Mouse (Mus musculus): ENCODE data around the gene Fbxw7. TPM values are rescaled to one million over a fixed set of nuclear protein-coding genes. Genes with fewer than 3 reads are reported as not detected.

Fbxw7 gene
- polyA plus RNA-seq, 1 experiment: 7.5 TPM

GRCm38 (mm10) chr3:84889648-84890047, 74.6 kb downstream of the Fbxw7 start:
- H3K4me3 ChIP-seq (ENCODE audit: insufficient read depth, low read depth, low read length): no peak overlapping the region
- no peaks in the 10 kb centered on the region; the same call in 1 of the 2 replicates for H3K4me1 ChIP-seq (ENCODE audit: control insufficient read depth, insufficient read depth, insufficient read length, low read length)

DNA sequence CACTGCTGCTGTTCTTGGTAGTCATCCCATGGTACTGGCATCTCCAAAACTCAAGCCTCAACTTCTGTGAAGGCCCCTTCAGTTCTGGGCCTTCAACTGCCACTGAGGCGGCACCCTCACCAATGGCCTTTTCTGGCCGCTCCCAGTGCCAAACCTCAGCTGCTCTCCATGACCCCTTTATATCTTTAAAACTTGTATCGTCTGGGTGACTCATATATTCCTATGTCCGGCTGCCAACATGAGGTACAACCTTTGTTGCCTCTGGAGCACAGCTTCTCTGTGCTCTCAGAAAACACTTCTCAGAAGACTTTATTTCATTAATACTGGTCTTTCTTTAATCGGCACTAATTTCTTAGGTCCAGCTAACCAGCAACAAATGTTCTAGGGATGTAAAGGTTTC, 75.9 kb downstream of the Fbxw7 start:
- Histone ChIP-seq H3K4me3 (ENCODE audit: insufficient read depth, low read depth, low read length) (no peak overlapping the region), H3K4me1 (ENCODE audit: control insufficient read depth, insufficient read depth, insufficient read length, low read length) (no peaks in the 10 kb centered on the region; the same call in 1 of the 2 replicates), H3K27ac (replicated peaks; ENCODE audit: low read depth, low read length) (no peak overlapping the region)

More at GRCm38 (mm10) chr3:84889648-84890047, 74.6 kb downstream of the Fbxw7 start:
- no peak overlapping the region for H3K27ac ChIP-seq (replicated peaks; ENCODE audit: low read depth, low read length)

DNA sequence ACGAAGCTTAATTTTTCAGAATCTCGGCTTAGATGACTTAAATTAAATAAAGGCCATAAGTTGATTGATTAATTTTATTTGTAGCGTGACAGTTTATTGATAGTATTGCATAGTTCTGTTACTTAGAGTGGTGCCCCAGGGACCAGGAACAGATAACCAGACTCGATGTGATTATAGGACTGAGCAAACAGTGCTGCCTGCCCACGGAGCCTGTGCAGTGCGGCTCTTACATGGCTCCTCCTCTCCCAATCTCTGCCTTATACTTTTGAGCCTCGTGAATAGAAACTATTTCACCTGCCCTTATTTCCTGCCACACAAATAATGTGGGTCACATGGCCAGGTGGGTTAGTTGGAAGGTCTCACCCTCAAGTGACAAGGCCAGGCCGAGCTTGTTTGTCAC, 82.9 kb downstream of the Fbxw7 start:
- Histone ChIP-seq H3K4me3 (ENCODE audit: insufficient read depth, low read depth, low read length) (no peak overlapping the region), H3K27ac (replicated peaks; ENCODE audit: low read depth, low read length) (no peak overlapping the region), H3K4me1 (ENCODE audit: control insufficient read depth, insufficient read depth, insufficient read length, low read length) (no peaks in the 10 kb centered on the region)

GRCm38 (mm10) chr3:84906528-84906927, 91.5 kb downstream of the Fbxw7 start:
- no peak overlapping the region for H3K27ac ChIP-seq (replicated peaks; ENCODE audit: low read depth, low read length)
- no peaks in the 10 kb centered on the region for H3K4me1 ChIP-seq (ENCODE audit: control insufficient read depth, insufficient read depth, insufficient read length, low read length)
- no peak overlapping the region for H3K4me3 ChIP-seq (ENCODE audit: insufficient read depth, low read depth, low read length)

DNA sequence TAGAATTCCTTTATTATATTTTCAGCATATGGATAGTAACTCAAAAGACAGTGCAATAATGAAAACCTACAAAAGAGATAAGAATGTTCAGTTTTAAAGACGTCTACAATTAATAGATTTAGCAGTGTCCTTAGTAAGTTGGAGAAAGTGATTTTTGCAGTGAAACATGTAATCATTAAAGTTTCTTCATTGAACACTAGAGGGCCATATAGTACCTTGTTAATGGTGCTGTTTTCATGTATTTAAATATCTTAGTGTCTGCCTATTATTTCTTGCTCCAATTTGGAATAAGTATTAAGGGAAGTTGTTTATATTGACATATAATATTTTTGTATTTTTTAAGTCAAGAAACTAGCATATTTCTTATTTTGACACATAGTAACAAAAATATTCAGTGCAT, 99.2 kb downstream of the Fbxw7 start:
- Histone ChIP-seq H3K4me3 (ENCODE audit: insufficient read depth, low read depth, low read length) (no peak overlapping the region), H3K4me1 (ENCODE audit: control insufficient read depth, insufficient read depth, insufficient read length, low read length) (peaks cover 2% of the 10 kb centered on the region; the same call in 1 of the 2 replicates), H3K27ac (replicated peaks; ENCODE audit: low read depth, low read length) (no peak overlapping the region)

DNA sequence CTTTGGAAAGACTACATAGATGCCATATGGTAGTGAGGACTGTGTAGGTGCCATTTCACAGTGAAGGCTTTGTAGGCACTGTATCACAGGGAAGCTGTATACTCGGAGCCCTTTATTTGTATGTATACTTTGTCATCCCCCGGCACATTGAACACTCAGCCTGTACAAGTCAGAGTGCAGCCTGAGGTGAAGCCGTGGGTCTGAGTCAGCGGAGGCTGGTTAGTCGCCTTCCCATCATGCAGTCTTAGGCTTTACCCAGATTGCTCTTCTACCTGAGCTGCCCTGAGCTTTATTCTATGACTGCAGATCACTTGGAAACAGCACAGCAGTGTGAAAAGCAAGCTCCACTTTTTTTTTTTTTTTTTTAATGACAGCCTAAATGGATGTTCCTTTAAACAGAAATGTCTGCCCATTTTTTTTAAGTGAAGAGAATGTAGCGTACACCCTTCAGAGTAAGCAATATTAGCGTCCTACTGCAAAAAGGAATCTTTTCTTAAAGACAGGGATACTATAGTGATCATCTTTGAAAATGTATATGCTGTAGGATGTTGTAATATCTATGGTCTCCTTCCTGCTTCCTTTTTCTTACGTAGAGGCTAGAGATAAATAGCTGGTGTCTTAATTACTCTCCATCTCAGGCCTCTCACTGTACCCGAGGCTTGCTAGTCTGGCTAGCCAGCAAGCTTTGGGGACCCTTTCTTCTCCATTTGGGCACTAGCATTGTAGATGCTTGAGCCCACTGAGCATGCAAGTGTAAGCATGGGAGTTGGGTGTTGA, 103.0 kb downstream of the Fbxw7 start:
- no peak overlapping the region for H3K27ac ChIP-seq (replicated peaks; ENCODE audit: low read depth, low read length)
- no peak overlapping the region for H3K4me3 ChIP-seq (ENCODE audit: insufficient read depth, low read depth, low read length)
- peaks cover 2% of the 10 kb centered on the region; the same call in 1 of the 2 replicates for H3K4me1 ChIP-seq (ENCODE audit: control insufficient read depth, insufficient read depth, insufficient read length, low read length)

GRCm38 (mm10) chr3:84921704-84922420, 106.8 kb downstream of the Fbxw7 start:
- H3K27ac ChIP-seq (replicated peaks; ENCODE audit: low read depth, low read length): no peak overlapping the region
- no peak overlapping the region for H3K4me3 ChIP-seq (ENCODE audit: insufficient read depth, low read depth, low read length)
- H3K4me1 ChIP-seq (ENCODE audit: control insufficient read depth, insufficient read depth, insufficient read length, low read length): peaks cover 2% of the 10 kb centered on the region; the same call in 1 of the 2 replicates

DNA sequence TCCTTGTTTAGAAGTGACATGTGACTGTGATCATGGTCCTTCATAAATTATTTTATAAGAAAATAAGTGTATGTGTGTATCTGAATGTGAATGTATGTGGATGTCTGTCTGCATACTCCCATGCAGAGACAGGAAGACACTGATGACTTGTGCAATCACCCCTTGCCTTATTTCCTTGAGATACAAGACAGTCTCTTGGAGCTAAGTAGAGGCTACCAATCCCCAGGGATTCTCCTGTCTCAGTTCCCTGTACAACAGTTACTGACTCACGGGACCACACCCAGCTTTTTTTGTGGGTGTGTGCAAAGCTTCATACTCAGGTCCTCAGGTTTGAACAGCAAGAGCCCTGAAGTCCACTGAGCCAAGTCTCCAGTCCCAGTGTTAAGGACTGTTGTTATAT, 108.2 kb downstream of the Fbxw7 start:
- H3K27ac ChIP-seq (replicated peaks; ENCODE audit: low read depth, low read length): no peak overlapping the region
- H3K4me1 ChIP-seq (ENCODE audit: control insufficient read depth, insufficient read depth, insufficient read length, low read length): no peaks in the 10 kb centered on the region
- no peak overlapping the region for H3K4me3 ChIP-seq (ENCODE audit: insufficient read depth, low read depth, low read length)

GRCm38 (mm10) chr3:84923670-84924069, 108.6 kb downstream of the Fbxw7 start:
- Histone ChIP-seq H3K4me1 (ENCODE audit: control insufficient read depth, insufficient read depth, insufficient read length, low read length) (no peaks in the 10 kb centered on the region), H3K27ac (replicated peaks; ENCODE audit: low read depth, low read length) (no peak overlapping the region), H3K4me3 (ENCODE audit: insufficient read depth, low read depth, low read length) (no peak overlapping the region)

GRCm38 (mm10) chr3:84925229-84925628, 110.2 kb downstream of the Fbxw7 start:
- no peaks in the 10 kb centered on the region for H3K4me1 ChIP-seq (ENCODE audit: control insufficient read depth, insufficient read depth, insufficient read length, low read length)
- no peak overlapping the region for H3K27ac ChIP-seq (replicated peaks; ENCODE audit: low read depth, low read length)
- no peak overlapping the region for H3K4me3 ChIP-seq (ENCODE audit: insufficient read depth, low read depth, low read length)

- Histone ChIP-seq H3K27ac (replicated peaks; ENCODE audit: low read depth, low read length) (no peak overlapping the region), H3K4me1 (ENCODE audit: control insufficient read depth, insufficient read depth, insufficient read length, low read length) (no peaks in the 10 kb centered on the region), H3K4me3 (ENCODE audit: insufficient read depth, low read depth, low read length) (no peak overlapping the region)
Measured at GRCm38 (mm10) chr3:84926140-84926539, 111.1 kb downstream of the Fbxw7 start.

- Histone ChIP-seq H3K27ac (replicated peaks; ENCODE audit: low read depth, low read length) (no peak overlapping the region), H3K4me1 (ENCODE audit: control insufficient read depth, insufficient read depth, insufficient read length, low read length) (no peaks in the 10 kb centered on the region), H3K4me3 (ENCODE audit: insufficient read depth, low read depth, low read length) (no peak overlapping the region)
Measured at GRCm38 (mm10) chr3:84927168-84927794, 112.2 kb downstream of the Fbxw7 start.

- no peaks in the 10 kb centered on the region for H3K4me1 ChIP-seq (ENCODE audit: control insufficient read depth, insufficient read depth, insufficient read length, low read length)
- no peak overlapping the region for H3K4me3 ChIP-seq (ENCODE audit: insufficient read depth, low read depth, low read length)
- H3K27ac ChIP-seq (replicated peaks; ENCODE audit: low read depth, low read length): no peak overlapping the region
Measured at GRCm38 (mm10) chr3:84927901-84928300, 112.8 kb downstream of the Fbxw7 start.

GRCm38 (mm10) chr3:84929171-84929570, 114.1 kb downstream of the Fbxw7 start:
- Histone ChIP-seq H3K4me1 (ENCODE audit: control insufficient read depth, insufficient read depth, insufficient read length, low read length) (no peaks in the 10 kb centered on the region), H3K4me3 (ENCODE audit: insufficient read depth, low read depth, low read length) (no peak overlapping the region), H3K27ac (replicated peaks; ENCODE audit: low read depth, low read length) (no peak overlapping the region)

DNA sequence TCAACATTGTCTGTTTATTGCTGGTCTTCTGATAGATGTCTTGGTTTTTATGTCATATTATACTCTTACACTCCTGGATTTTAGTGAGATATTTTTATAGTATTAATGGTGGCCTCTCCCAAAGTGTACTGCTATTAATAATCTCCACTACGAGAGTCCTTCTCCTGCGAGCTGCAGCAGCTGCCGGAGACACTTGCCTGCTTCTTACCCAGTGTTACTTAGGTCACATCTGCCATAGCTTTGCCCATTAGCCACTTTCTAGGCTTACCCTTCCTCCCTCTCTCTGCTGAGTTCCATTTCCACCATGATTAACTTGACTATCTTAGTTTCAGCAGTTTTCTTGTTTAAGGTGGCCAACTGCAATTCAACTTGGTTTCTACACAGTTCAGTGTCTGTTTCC, 115.6 kb downstream of the Fbxw7 start:
- Histone ChIP-seq H3K27ac (replicated peaks; ENCODE audit: low read depth, low read length) (no peak overlapping the region), H3K4me1 (ENCODE audit: control insufficient read depth, insufficient read depth, insufficient read length, low read length) (no peaks in the 10 kb centered on the region), H3K4me3 (ENCODE audit: insufficient read depth, low read depth, low read length) (no peak overlapping the region)
